Mouse (Mus musculus) limb, embryonic 15.5 days (tissue): Measurements from ENCODE around the gene Ift122. TPM values are rescaled to one million over a fixed set of nuclear protein-coding genes. Genes with fewer than 3 reads are reported as not detected.
A peak's percentile ranks its signal among the peaks of the same experiment; 100 is the strongest.
"Not testable (repeated sequence)": the region's sequence is repeated elsewhere in the genome, so short reads cannot be mapped to it uniquely, and the experiment has no call there.

Experiments used
- ATAC-seq: fragments of 200-750 bp; cut with Nextera tagmentation; 2 replicates; pipeline ENCODE4 v1.8.0; 2017; ENCODE audit warnings: low read depth, moderate TSS enrichment; ENCODE audit not compliant: insufficient number of reproducible peaks, low FRiP score, low TSS enrichment
- H3K27ac ChIP-seq: fragments of 300-500 bp; sonication (generic); 2 replicates; pipeline ENCODE4 v1.5.1; 2015; ENCODE audit warnings: moderate library complexity, mild to moderate bottlenecking, inconsistent platforms
- H3K27me3 ChIP-seq: fragments of 300-500 bp; sonication (generic); 2 replicates; pipeline ENCODE4 v1.6.1; 2015; ENCODE audit warnings: inconsistent platforms
- H3K36me3 ChIP-seq: fragments of 300-500 bp; sonication (generic); 2 replicates; pipeline ENCODE4 v1.6.1; 2015; ENCODE audit warnings: inconsistent platforms
- H3K4me1 ChIP-seq: fragments of 300-500 bp; sonication (generic); 2 replicates; pipeline ENCODE4 v1.6.1; 2015; ENCODE audit warnings: inconsistent platforms
- H3K4me2 ChIP-seq: fragments of 300-500 bp; sonication (generic); 2 replicates; pipeline ENCODE4 v1.6.1; 2015; ENCODE audit warnings: mild to moderate bottlenecking, inconsistent platforms
- H3K4me3 ChIP-seq: fragments of 300-500 bp; sonication (generic); 2 replicates; pipeline ENCODE4 v1.5.1; 2015; ENCODE audit warnings: mild to moderate bottlenecking, inconsistent platforms
- H3K9ac ChIP-seq: fragments of 300-500 bp; sonication (generic); 2 replicates; pipeline ENCODE4 v1.6.1; 2015; ENCODE audit warnings: inconsistent platforms
- H3K9me3 ChIP-seq: fragments of 300-500 bp; sonication (generic); 2 replicates; pipeline ENCODE4 v1.6.1; 2016; ENCODE audit warnings: inconsistent platforms
- WGBS: fragments of 180-500 bp; shearing (Covaris S2); methylation state at CpG from one replicate; pipeline ENCODE4 v1.1.7; 2015; 5-methylcytosine and 5-hydroxymethylcytosine counted together
- polyA plus RNA-seq: library from polyadenylated mRNA; unstranded; fragments of >200 nt; fragmentation: Nextera tagmentation; extraction: Ambion mirVana; gene quantifications from 2 replicates; pipeline ENCODE4 v1.2.1, GENCODE M21; 2015

Ift122 gene
- polyA plus RNA-seq, 1 experiment from 2014 or later = 19.6 TPM

GRCm38 (mm10) chr6:115821216-115821993 is 31.9 kb upstream of the Ift122 start:
- H3K9me3 ChIP-seq = no peaks in the 10 kb centered on the region
- H3K36me3 ChIP-seq = no peaks in the 10 kb centered on the region
- no peak overlapping the region for H3K4me2 ChIP-seq
- H3K27ac ChIP-seq = no peak overlapping the region
- no peak for ATAC-seq
- no peak overlapping the region for H3K4me3 ChIP-seq
- no peaks in the 10 kb centered on the region for H3K4me1 ChIP-seq
- no peaks in the 10 kb centered on the region for H3K27me3 ChIP-seq
- WGBS = 86% methylated on average over 8 of the region's 8 CpGs
- no peak overlapping the region for H3K9ac ChIP-seq

- not testable (repeated sequence) for H3K4me1 ChIP-seq, H3K36me3 ChIP-seq, H3K27me3 ChIP-seq, H3K27ac ChIP-seq, H3K9me3 ChIP-seq, H3K9ac ChIP-seq
- 5% methylated on average over 6 of the region's 11 CpGs for WGBS
- Histone ChIP-seq H3K4me2 (peak overlapping the region; percentile 31), H3K4me3 (peak overlapping the region; percentile 15; the same call in 1 of the 2 replicates)
- peak; percentile 83; the same call in 1 of the 2 replicates for ATAC-seq
Observed at GRCm38 (mm10) chr6:115823850-115824464, 29.3 kb upstream of the Ift122 start.

- 78% methylated on average over 6 of the region's 6 CpGs for WGBS
- Histone ChIP-seq H3K36me3 (no peaks in the 10 kb centered on the region), H3K9ac (no peak overlapping the region), H3K9me3 (no peaks in the 10 kb centered on the region), H3K4me2 (no peak overlapping the region), H3K27ac (no peak overlapping the region), H3K4me1 (no peaks in the 10 kb centered on the region), H3K27me3 (no peaks in the 10 kb centered on the region), H3K4me3 (no peak overlapping the region)
- ATAC-seq = no peak
Observed at GRCm38 (mm10) chr6:115830779-115831601, 22.3 kb upstream of the Ift122 start.

- ATAC-seq = no peak
- H3K27me3 ChIP-seq = no peaks in the 10 kb centered on the region
- no peaks in the 10 kb centered on the region for H3K4me1 ChIP-seq
- H3K27ac ChIP-seq = no peak overlapping the region
- H3K9me3 ChIP-seq = no peaks in the 10 kb centered on the region
- H3K4me3 ChIP-seq = no peak overlapping the region
- no peak overlapping the region for H3K4me2 ChIP-seq
- no peak overlapping the region for H3K9ac ChIP-seq
- no peaks in the 10 kb centered on the region for H3K36me3 ChIP-seq
- 88% methylated on average over 2 of the region's 2 CpGs for WGBS
Observed at GRCm38 (mm10) chr6:115832152-115832850, 21.0 kb upstream of the Ift122 start.

GRCm38 (mm10) chr6:115833861-115834260 is 19.4 kb upstream of the Ift122 start:
- Histone ChIP-seq H3K27me3 (no peaks in the 10 kb centered on the region), H3K4me2 (no peak overlapping the region), H3K27ac (no peak overlapping the region), H3K4me1 (peaks cover 7% of the 10 kb centered on the region), H3K9ac (no peak overlapping the region), H3K36me3 (no peaks in the 10 kb centered on the region), H3K9me3 (no peaks in the 10 kb centered on the region), H3K4me3 (no peak overlapping the region)
- ATAC-seq = no peak

- Histone ChIP-seq H3K27me3 (no peaks in the 10 kb centered on the region), H3K9me3 (no peaks in the 10 kb centered on the region), H3K4me3 (peak within 1 kb of the TSS; percentile 35), H3K27ac (no peak within 1 kb of the TSS), H3K4me1 (peaks cover 7% of the 10 kb centered on the region), H3K4me2 (peak within 1 kb of the TSS; percentile 63), H3K9ac (no peak within 1 kb of the TSS), H3K36me3 (peaks cover 15% of the 10 kb centered on the region)
- peak; percentile 80; the same call in 1 of the 2 replicates for ATAC-seq
- 2% methylated on average over 19 of the region's 19 CpGs for WGBS
Observed at GRCm38 (mm10) chr6:115838161-115838597, 15.1 kb upstream of the Ift122 start, which contains the start of gene Efcab12. Efcab12 (minus strand) TSS chr6:115838412.

GRCm38 (mm10) chr6:115838745-115839144 is 14.5 kb upstream of the Ift122 start:
- Histone ChIP-seq H3K27me3 (no peaks in the 10 kb centered on the region), H3K27ac (no peak overlapping the region), H3K36me3 (peaks cover 19% of the 10 kb centered on the region), H3K4me3 (peak overlapping the region; percentile 35; the same call in 1 of the 2 replicates), H3K4me1 (peaks cover 7% of the 10 kb centered on the region), H3K4me2 (peak overlapping the region; percentile 63), H3K9me3 (no peaks in the 10 kb centered on the region), H3K9ac (no peak overlapping the region)
- no peak for ATAC-seq
- 52% methylated on average over 5 of the region's 5 CpGs for WGBS

GRCm38 (mm10) chr6:115845006-115845405 is 8.3 kb upstream of the Ift122 start:
- H3K27me3 ChIP-seq = no peaks in the 10 kb centered on the region
- 96% methylated on average over 4 of the region's 4 CpGs for WGBS
- H3K4me3 ChIP-seq = no peak overlapping the region
- H3K36me3 ChIP-seq = peaks cover 46% of the 10 kb centered on the region
- no peaks in the 10 kb centered on the region for H3K9me3 ChIP-seq
- no peak overlapping the region for H3K4me2 ChIP-seq
- ATAC-seq = no peak
- no peak overlapping the region for H3K27ac ChIP-seq
- no peak overlapping the region for H3K9ac ChIP-seq
- no peaks in the 10 kb centered on the region for H3K4me1 ChIP-seq

- H3K27ac ChIP-seq = no peak overlapping the region
- 36% methylated on average over 8 of the region's 8 CpGs for WGBS
- H3K4me2 ChIP-seq = no peak overlapping the region
Observed at GRCm38 (mm10) chr6:115846640-115847411, 6.4 kb upstream of the Ift122 start.

GRCm38 (mm10) chr6:115848598-115849304 is 4.5 kb upstream of the Ift122 start:
- Histone ChIP-seq H3K9ac (no peak overlapping the region), H3K4me3 (no peak overlapping the region), H3K27ac (no peak overlapping the region), H3K4me2 (no peak overlapping the region), H3K27me3 (no peaks in the 10 kb centered on the region), H3K36me3 (peaks cover 26% of the 10 kb centered on the region), H3K4me1 (peaks cover 10% of the 10 kb centered on the region), H3K9me3 (no peaks in the 10 kb centered on the region)
- ATAC-seq = no peak
- 92% methylated on average over 10 of the region's 10 CpGs for WGBS

More at GRCm38 (mm10) chr6:115846640-115847411, 6.4 kb upstream of the Ift122 start:
- peaks cover 42% of the 10 kb centered on the region for H3K36me3 ChIP-seq
- no peak overlapping the region for H3K9ac ChIP-seq
- ATAC-seq = no peak
- H3K27me3 ChIP-seq = no peaks in the 10 kb centered on the region
- H3K9me3 ChIP-seq = no peaks in the 10 kb centered on the region
- no peak overlapping the region for H3K4me3 ChIP-seq
- peaks cover under 1% of the 10 kb centered on the region; the same call in 1 of the 2 replicates for H3K4me1 ChIP-seq
